Mouse (Mus musculus): ENCODE measurements at regions not wholly inside any gene's neighbourhood (a gene's known extent, or its start where the extent isn't known, plus 50 kb on each side); places are given as distances from the start of the nearest gene placed in this dataset.

DNA sequence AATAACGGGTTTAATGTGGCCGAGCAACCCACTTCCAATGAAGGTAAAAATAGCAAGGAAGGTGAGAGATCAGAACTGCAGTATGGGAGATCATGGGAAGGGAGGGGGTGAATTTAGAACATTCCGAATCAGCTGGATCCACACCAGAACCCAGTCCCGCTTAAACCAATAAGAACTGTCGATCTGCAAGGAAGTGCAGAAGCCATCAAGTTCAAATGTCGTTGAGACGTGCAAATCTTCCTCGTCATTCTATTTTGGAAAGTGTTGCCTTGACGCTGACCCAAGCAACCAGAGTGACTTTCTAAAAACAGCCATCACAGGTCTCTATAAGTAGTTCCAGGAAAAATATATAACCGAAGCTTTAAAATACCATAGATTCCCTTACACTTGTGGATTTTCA lies 394.1 kb downstream of the Kcnj2 start:
- H3K9ac ChIP-seq (ENCODE audit: low read depth, low read length, severe bottlenecking): no peak overlapping the region
- ATAC-seq (ENCODE audit: low FRiP score, low read depth) (no peak), DNase-seq (ENCODE audit: low spot score) (no peak)
- H3K4me2 ChIP-seq (replicated peaks; ENCODE audit: low read depth, low read length, severe bottlenecking): no peak overlapping the region
- no peak overlapping the region for H3K4me3 ChIP-seq (replicated peaks; ENCODE audit: low read length)
- no peaks in the 10 kb centered on the region for H3K36me3 ChIP-seq (ENCODE audit: control insufficient read depth, insufficient read depth, low read length)
- H3K27me3 ChIP-seq (ENCODE audit: control insufficient read depth, insufficient read depth, low read length): no peaks in the 10 kb centered on the region
- TF ChIP-seq POLR2A (IDR thresholded peaks at IDR 0.05; ENCODE audit: borderline replicate concordance, extremely low read depth, insufficient read depth, insufficient read length): no peak
- H3K4me1 ChIP-seq (ENCODE audit: control insufficient read depth, insufficient read depth, low read length): no peaks in the 10 kb centered on the region
- H3K27ac ChIP-seq (replicated peaks; ENCODE audit: low read depth, low read length): no peak overlapping the region
- WGBS: 86% methylated on average over 10 of the region's 10 CpGs
- H3K9me3 ChIP-seq (ENCODE audit: control insufficient read depth, low read length): no peaks in the 10 kb centered on the region

GRCm38 (mm10) chr11:111484981-111485380 lies 419.0 kb downstream of the Kcnj2 start:
- WGBS: 41% methylated on average over 6 of the region's 6 CpGs
- no peak overlapping the region for H3K4me2 ChIP-seq (replicated peaks; ENCODE audit: low read depth, low read length, severe bottlenecking)
- H3K4me3 ChIP-seq (replicated peaks; ENCODE audit: low read length): no peak overlapping the region
- no peaks in the 10 kb centered on the region for H3K9me3 ChIP-seq (ENCODE audit: control insufficient read depth, low read length)
- H3K36me3 ChIP-seq (ENCODE audit: control insufficient read depth, insufficient read depth, low read length): no peaks in the 10 kb centered on the region
- DNase-seq (ENCODE audit: low spot score): no peak
- H3K27ac ChIP-seq (replicated peaks; ENCODE audit: low read depth, low read length): no peak overlapping the region
- no peaks in the 10 kb centered on the region for H3K27me3 ChIP-seq (ENCODE audit: control insufficient read depth, insufficient read depth, low read length)
- no peak for ATAC-seq (ENCODE audit: low FRiP score, low read depth)
- no peak for TF ChIP-seq POLR2A (IDR thresholded peaks at IDR 0.05; ENCODE audit: borderline replicate concordance, extremely low read depth, insufficient read depth, insufficient read length)
- no peak overlapping the region for H3K9ac ChIP-seq (ENCODE audit: low read depth, low read length, severe bottlenecking)
- no peaks in the 10 kb centered on the region for H3K4me1 ChIP-seq (ENCODE audit: control insufficient read depth, insufficient read depth, low read length)

GRCm38 (mm10) chr11:111512471-111512870 lies 446.5 kb downstream of the Kcnj2 start:
- no peaks in the 10 kb centered on the region for H3K4me1 ChIP-seq (ENCODE audit: control insufficient read depth, insufficient read depth, low read length)
- H3K4me2 ChIP-seq (replicated peaks; ENCODE audit: low read depth, low read length, severe bottlenecking): no peak overlapping the region
- H3K36me3 ChIP-seq (ENCODE audit: control insufficient read depth, insufficient read depth, low read length): no peaks in the 10 kb centered on the region
- H3K9ac ChIP-seq (ENCODE audit: low read depth, low read length, severe bottlenecking): no peak overlapping the region
- no peak overlapping the region for H3K4me3 ChIP-seq (replicated peaks; ENCODE audit: low read length)
- H3K27ac ChIP-seq (replicated peaks; ENCODE audit: low read depth, low read length): no peak overlapping the region
- DNase-seq (ENCODE audit: low spot score): no peak
- H3K27me3 ChIP-seq (ENCODE audit: control insufficient read depth, insufficient read depth, low read length): no peaks in the 10 kb centered on the region
- no peak for TF ChIP-seq POLR2A (IDR thresholded peaks at IDR 0.05; ENCODE audit: borderline replicate concordance, extremely low read depth, insufficient read depth, insufficient read length)
- H3K9me3 ChIP-seq (ENCODE audit: control insufficient read depth, low read length): no peaks in the 10 kb centered on the region
- 81% methylated on average over 4 of the region's 4 CpGs for WGBS
- ATAC-seq (ENCODE audit: low FRiP score, low read depth): no peak

DNA sequence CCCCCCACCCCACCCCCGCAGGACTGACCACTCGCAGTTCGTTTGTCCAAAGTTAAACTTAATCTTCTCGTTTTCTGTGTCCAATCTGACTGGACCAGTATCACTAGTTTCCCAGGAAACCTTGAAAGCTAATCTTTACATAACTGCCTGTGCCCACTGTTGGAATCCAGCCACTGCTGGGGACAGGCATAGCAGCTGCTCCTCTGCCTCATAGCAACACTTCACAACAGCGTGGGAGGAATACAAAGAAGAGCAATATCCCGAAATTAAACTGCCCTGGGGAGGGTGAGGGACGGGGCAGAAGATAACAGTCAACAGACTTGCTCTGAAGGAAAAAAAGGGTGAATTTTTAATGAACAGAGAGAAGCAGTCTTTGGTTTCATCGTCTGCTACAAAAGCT lies 456.8 kb downstream of the Kcnj2 start:
- peak; percentile 50; the same call in 1 of the 2 replicates for ATAC-seq (ENCODE audit: low FRiP score, low read depth)
- WGBS: 67% methylated on average over 8 of the region's 8 CpGs

GRCm38 (mm10) chr11:111523465-111523864 lies 457.5 kb downstream of the Kcnj2 start:
- WGBS: 64% methylated on average over 8 of the region's 8 CpGs

More for the DNA sequence above, 456.8 kb downstream of the Kcnj2 start:
- H3K9me3 ChIP-seq (ENCODE audit: control insufficient read depth, low read length): no peaks in the 10 kb centered on the region
- no peak overlapping the region for H3K27ac ChIP-seq (replicated peaks; ENCODE audit: low read depth, low read length)
- H3K4me3 ChIP-seq (replicated peaks; ENCODE audit: low read length): no peak overlapping the region
- TF ChIP-seq POLR2A (IDR thresholded peaks at IDR 0.05; ENCODE audit: borderline replicate concordance, extremely low read depth, insufficient read depth, insufficient read length): no peak
- H3K9ac ChIP-seq (ENCODE audit: low read depth, low read length, severe bottlenecking): no peak overlapping the region
- no peaks in the 10 kb centered on the region for H3K27me3 ChIP-seq (ENCODE audit: control insufficient read depth, insufficient read depth, low read length)
- H3K36me3 ChIP-seq (ENCODE audit: control insufficient read depth, insufficient read depth, low read length): no peaks in the 10 kb centered on the region
- no peak overlapping the region for H3K4me2 ChIP-seq (replicated peaks; ENCODE audit: low read depth, low read length, severe bottlenecking)
- H3K4me1 ChIP-seq (ENCODE audit: control insufficient read depth, insufficient read depth, low read length): no peaks in the 10 kb centered on the region
- no peak for DNase-seq (ENCODE audit: low spot score)

More at GRCm38 (mm10) chr11:111523465-111523864, 457.5 kb downstream of the Kcnj2 start:
- DNase-seq (ENCODE audit: low spot score) (no peak), ATAC-seq (ENCODE audit: low FRiP score, low read depth) (no peak)
- no peak overlapping the region for H3K9ac ChIP-seq (ENCODE audit: low read depth, low read length, severe bottlenecking)
- H3K4me2 ChIP-seq (replicated peaks; ENCODE audit: low read depth, low read length, severe bottlenecking): no peak overlapping the region
- H3K36me3 ChIP-seq (ENCODE audit: control insufficient read depth, insufficient read depth, low read length): no peaks in the 10 kb centered on the region
- no peaks in the 10 kb centered on the region for H3K27me3 ChIP-seq (ENCODE audit: control insufficient read depth, insufficient read depth, low read length)
- H3K4me3 ChIP-seq (replicated peaks; ENCODE audit: low read length): no peak overlapping the region
- no peak for TF ChIP-seq POLR2A (IDR thresholded peaks at IDR 0.05; ENCODE audit: borderline replicate concordance, extremely low read depth, insufficient read depth, insufficient read length)
- no peaks in the 10 kb centered on the region for H3K4me1 ChIP-seq (ENCODE audit: control insufficient read depth, insufficient read depth, low read length)
- no peaks in the 10 kb centered on the region for H3K9me3 ChIP-seq (ENCODE audit: control insufficient read depth, low read length)
- H3K27ac ChIP-seq (replicated peaks; ENCODE audit: low read depth, low read length): no peak overlapping the region

Measured in limb, embryonic 14.5 days (tissue).